Mouse (Mus musculus) myocyte (in vitro differentiated cells): ENCODE results near the gene Anxa8. TPM values are rescaled to one million over a fixed set of nuclear protein-coding genes. Genes with fewer than 3 reads are reported as not detected.

Source experiments
- H3K27me3 ChIP-seq: one replicate; pipeline ENCODE4 v1.6.1; 2011; ENCODE audit not compliant: control insufficient read depth, insufficient read depth, insufficient read length
- H3K36me3 ChIP-seq: one replicate; pipeline ENCODE4 v1.6.1; 2011; ENCODE audit not compliant: control insufficient read depth, insufficient read depth
- H3K4me2 ChIP-seq: one replicate; pipeline ENCODE4 v1.6.1; 2011; ENCODE audit warnings: low read depth, control low read depth
- H3K4me3 ChIP-seq: one replicate; pipeline ENCODE4 v1.5.1; 2011; ENCODE audit warnings: mild to moderate bottlenecking, control low read depth, moderate library complexity
- H3K79me2 ChIP-seq: one replicate; pipeline ENCODE4 v1.6.1; 2011; ENCODE audit not compliant: control insufficient read depth, insufficient read depth
- H3ac ChIP-seq: one replicate; pipeline ENCODE4 v1.6.1; 2011; ENCODE audit not compliant: control insufficient read depth, insufficient read length
- CEBPB ChIP-seq: IDR thresholded peaks from 2 replicates; pipeline ENCODE4 v1.6.1; 2011; ENCODE audit warnings: mild to moderate bottlenecking, moderate library complexity; ENCODE audit not compliant: poor library complexity, insufficient read depth, severe bottlenecking
- E2F4 ChIP-seq: IDR thresholded peaks from one replicate; pipeline ENCODE4 v1.6.1; 2011; ENCODE audit warnings: mild to moderate bottlenecking, control low read depth, moderate library complexity; ENCODE audit not compliant: insufficient read depth
- MAX ChIP-seq: IDR thresholded peaks from one replicate; pipeline ENCODE4 v1.6.1; 2011; ENCODE audit warnings: low read depth, mild to moderate bottlenecking, control low read depth
- MYOD1 ChIP-seq, 3 experiments: IDR thresholded peaks; one replicate each; pipeline ENCODE4 v1.6.1; 2011; ENCODE audit warnings: control low read depth in 2 of 3, low read depth in 2 of 3, mild to moderate bottlenecking in 2 of 3, moderate library complexity in 1 of 3; ENCODE audit not compliant: insufficient read length in 2 of 3, control insufficient read depth in 1 of 3
- MYOG ChIP-seq, 3 experiments: IDR thresholded peaks; one replicate each; pipeline ENCODE4 v1.6.1; 2011; ENCODE audit warnings: control low read depth in 2 of 3, low read depth in 2 of 3, mild to moderate bottlenecking in 2 of 3; ENCODE audit not compliant: insufficient read length in 2 of 3, control insufficient read depth in 1 of 3, insufficient read depth in 1 of 3
- POLR2A ChIP-seq: IDR thresholded peaks from one replicate; pipeline ENCODE4 v1.6.1; 2011; ENCODE audit warnings: low read depth, mild to moderate bottlenecking, control low read depth, moderate library complexity; ENCODE audit not compliant: insufficient read length
- POLR2AphosphoS2 ChIP-seq: IDR thresholded peaks from one replicate; pipeline ENCODE4 v1.6.1; 2011; ENCODE audit warnings: low read depth, control low read depth; ENCODE audit not compliant: insufficient read length
- REST ChIP-seq: IDR thresholded peaks from one replicate; pipeline ENCODE4 v1.6.1; 2011; ENCODE audit warnings: mild to moderate bottlenecking, control low read depth, moderate library complexity; ENCODE audit not compliant: insufficient read depth, insufficient read length
- SRF ChIP-seq: IDR thresholded peaks from one replicate; pipeline ENCODE4 v1.6.1; 2011; ENCODE audit warnings: low read depth; ENCODE audit not compliant: control insufficient read depth, insufficient read length
- TCF12 ChIP-seq: IDR thresholded peaks from one replicate; pipeline ENCODE4 v1.6.1; 2011; ENCODE audit warnings: mild to moderate bottlenecking, control low read depth; ENCODE audit not compliant: poor library complexity, insufficient read depth, severe bottlenecking
- TCF3 ChIP-seq: IDR thresholded peaks from one replicate; pipeline ENCODE4 v1.6.1; 2011; ENCODE audit warnings: low read depth, control low read depth; ENCODE audit not compliant: insufficient read length
- USF1 ChIP-seq: IDR thresholded peaks from one replicate; pipeline ENCODE4 v1.6.1; 2011; ENCODE audit warnings: low read depth, mild to moderate bottlenecking, control low read depth, moderate library complexity
- polyA plus RNA-seq: library from polyadenylated mRNA; unstranded; fragments of >200 nt; fragmentation: generic; extraction: Trizol; gene quantifications from one replicate; pipeline ENCODE4 v1.2.1, GENCODE M21; 2012; ENCODE audit warnings: missing spikeins

The Anxa8 gene
- polyA plus RNA-seq, 1 experiment, result 85.0 TPM

DNA sequence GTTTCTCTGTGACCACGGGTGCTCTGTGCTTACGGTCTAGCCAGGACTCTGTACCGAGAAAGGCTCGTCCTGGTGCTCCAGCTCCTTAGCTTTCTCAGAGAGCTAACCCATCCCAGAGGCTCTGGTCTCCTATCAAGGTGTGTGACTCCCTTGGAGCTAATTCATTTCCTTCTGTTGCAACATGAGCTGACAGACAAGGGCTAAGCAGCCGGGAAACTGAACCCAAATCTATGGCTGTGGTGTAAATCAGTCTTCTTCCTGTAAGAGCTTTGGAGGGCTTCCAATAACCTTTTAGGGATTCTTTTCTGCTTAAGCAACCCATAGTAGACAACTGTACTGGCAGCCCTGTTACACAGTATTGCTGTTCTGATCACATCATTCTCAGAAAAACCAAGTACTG lies 16.8 kb downstream of the Anxa8 start, which contains the start of gene A630023A22Rik:
Gene A630023A22Rik, minus strand, starts transcription at position 154 of the 400 bp plus-strand sequence.
- H3K36me3 ChIP-seq, result no peaks in the 10 kb centered on the region
- TF ChIP-seq USF1 (no peak), CEBPB (peak; percentile 68; the same call in 1 of the 2 replicates)
- no peaks in the 10 kb centered on the region for H3K79me2 ChIP-seq
- no peak within 1 kb of the TSS for H3K4me3 ChIP-seq
- H3ac ChIP-seq, result no peak within 1 kb of the TSS
- no peaks in the 10 kb centered on the region for H3K27me3 ChIP-seq
- peak within 1 kb of the TSS; percentile 20 for H3K4me2 ChIP-seq

DNA sequence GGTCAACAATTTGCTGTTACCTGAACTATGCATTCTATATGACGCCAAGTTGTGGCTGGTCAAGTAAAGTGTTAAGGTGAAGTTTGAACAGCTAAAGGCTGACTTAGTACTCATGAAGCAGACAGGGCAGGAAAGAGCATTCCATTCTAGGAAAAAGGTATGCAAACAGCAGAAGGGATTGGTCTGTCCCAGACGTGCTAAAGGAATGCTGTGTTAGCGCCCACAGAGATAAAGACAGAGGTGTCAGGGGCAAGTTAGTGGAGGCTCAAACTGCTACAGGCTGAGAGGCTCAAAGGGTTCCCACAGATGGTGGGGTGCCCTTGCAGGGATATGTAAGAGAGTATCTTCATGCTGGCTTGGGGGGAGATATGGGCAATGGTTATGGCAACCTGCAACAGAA lies 18.1 kb downstream of the Anxa8 start:
- no peak overlapping the region for H3ac ChIP-seq
- H3K4me2 ChIP-seq, result no peak overlapping the region
- no peaks in the 10 kb centered on the region for H3K79me2 ChIP-seq
- no peaks in the 10 kb centered on the region for H3K36me3 ChIP-seq
- H3K4me3 ChIP-seq, result no peak overlapping the region
- TF ChIP-seq POLR2A (no peak), E2F4 (no peak)
- H3K27me3 ChIP-seq, result no peaks in the 10 kb centered on the region

DNA sequence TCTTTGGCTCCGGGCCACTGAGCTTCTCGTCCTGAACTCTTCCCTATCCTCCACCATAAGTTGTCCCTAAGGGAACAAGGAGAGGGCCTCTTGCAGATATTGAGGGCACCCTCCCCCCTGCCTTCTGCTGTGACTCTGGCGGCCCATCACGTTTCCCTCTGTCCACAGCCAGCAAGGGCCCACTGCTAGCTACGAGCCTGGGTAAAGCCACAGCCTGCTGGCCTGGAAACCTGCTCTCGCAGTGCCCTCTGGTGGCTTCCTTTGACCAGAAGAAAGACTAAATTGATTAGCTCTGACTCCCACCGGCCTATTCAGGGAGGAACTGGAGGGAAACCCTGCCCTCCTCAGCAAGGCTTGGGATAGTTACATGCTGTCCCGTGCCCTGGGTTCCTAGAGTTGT lies 19.1 kb downstream of the Anxa8 start:
- Histone ChIP-seq H3K4me2 (no peak overlapping the region), H3K4me3 (no peak overlapping the region), H3ac (no peak overlapping the region), H3K36me3 (no peaks in the 10 kb centered on the region), H3K79me2 (no peaks in the 10 kb centered on the region), H3K27me3 (no peaks in the 10 kb centered on the region)
- no peak for TF ChIP-seq POLR2A
- no peak for TF ChIP-seq POLR2AphosphoS2
- no peak for TF ChIP-seq TCF3
- TF ChIP-seq SRF, result no peak
- no peak for TF ChIP-seq E2F4
- TF ChIP-seq USF1, result no peak
- no peak for TF ChIP-seq TCF12
- TF ChIP-seq REST, result no peak
- TF ChIP-seq CEBPB, result no peak
- TF ChIP-seq MAX, result no peak
- TF ChIP-seq MYOD1 (IDR thresholded peaks at IDR 0.05; ENCODE audit: control insufficient read depth in 1 of 3, insufficient read length in 2 of 3, low read depth in 2 of 3), result no peak
- no peak for TF ChIP-seq MYOG (IDR thresholded peaks at IDR 0.05; ENCODE audit: control insufficient read depth in 1 of 3, insufficient read depth in 1 of 3, insufficient read length in 2 of 3, low read depth in 2 of 3)

DNA sequence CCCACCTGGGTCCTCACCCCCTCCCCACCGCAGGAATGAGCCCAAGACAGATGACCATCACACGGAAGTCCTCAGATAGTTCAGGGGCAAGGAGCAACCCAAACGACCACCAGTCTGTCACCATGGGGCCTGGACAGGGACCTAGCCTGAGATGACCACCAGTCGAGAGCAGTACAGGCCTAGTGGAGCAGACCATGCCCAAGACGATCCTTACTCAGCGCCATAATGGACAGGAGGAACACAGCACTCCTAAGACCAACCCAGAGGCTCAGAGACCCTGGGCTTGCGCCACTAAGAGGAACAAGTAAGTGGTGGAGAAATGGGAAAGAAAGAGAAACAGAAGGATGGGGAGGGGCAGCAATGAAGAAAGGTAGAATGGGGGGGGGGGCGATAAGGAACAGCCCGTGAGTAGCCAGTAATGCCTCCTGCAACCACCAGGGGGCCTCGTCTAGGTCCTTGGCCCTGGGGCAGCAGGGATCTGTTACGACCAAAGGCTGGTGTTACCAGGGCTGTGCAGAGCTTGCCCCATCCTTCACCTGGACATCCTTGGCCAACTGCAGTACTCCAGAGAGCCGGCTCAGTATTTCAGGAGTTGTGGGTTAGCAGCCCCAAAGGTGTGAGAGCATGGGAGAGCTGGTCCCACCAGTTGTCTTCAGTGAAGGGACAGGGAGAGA lies 20.7 kb downstream of the Anxa8 start:
- H3K27me3 ChIP-seq, result no peaks in the 10 kb centered on the region
- no peaks in the 10 kb centered on the region for H3K36me3 ChIP-seq
- no peak overlapping the region for H3K4me2 ChIP-seq
- no peak overlapping the region for H3ac ChIP-seq
- no peak overlapping the region for H3K4me3 ChIP-seq
- H3K79me2 ChIP-seq, result no peaks in the 10 kb centered on the region
- TF ChIP-seq MYOD1 (IDR thresholded peaks at IDR 0.05; ENCODE audit: control insufficient read depth in 1 of 3, insufficient read length in 2 of 3, low read depth in 2 of 3) (no peak), TCF3 (no peak), CEBPB (no peak), REST (no peak), MAX (no peak), POLR2AphosphoS2 (no peak), USF1 (no peak), TCF12 (no peak), SRF (no peak), E2F4 (no peak), POLR2A (no peak), MYOG (IDR thresholded peaks at IDR 0.05; ENCODE audit: control insufficient read depth in 1 of 3, insufficient read depth in 1 of 3, insufficient read length in 2 of 3, low read depth in 2 of 3) (no peak)

DNA sequence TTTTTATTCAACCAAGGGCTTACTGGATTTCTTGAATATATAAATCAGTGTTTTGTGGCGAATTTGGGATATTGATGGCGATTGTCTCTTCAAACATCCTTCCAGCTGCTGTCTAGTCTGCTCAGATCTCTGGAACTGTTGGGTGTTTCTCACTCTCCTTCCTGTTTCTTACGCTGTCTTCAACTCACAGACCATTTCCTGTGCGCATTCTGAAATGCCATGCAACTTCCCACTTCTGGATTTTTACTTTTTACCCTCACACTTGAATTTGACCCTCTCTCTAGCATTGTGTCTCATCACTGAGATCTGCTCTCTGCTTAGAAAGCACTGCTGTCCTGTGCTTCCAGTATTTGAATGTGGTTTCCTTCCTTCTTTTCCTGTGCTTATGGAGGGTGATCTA lies 21.8 kb downstream of the Anxa8 start:
- Histone ChIP-seq H3K4me2 (no peak overlapping the region), H3K36me3 (no peaks in the 10 kb centered on the region), H3K4me3 (no peak overlapping the region), H3K27me3 (no peaks in the 10 kb centered on the region), H3ac (no peak overlapping the region), H3K79me2 (no peaks in the 10 kb centered on the region)
- no peak for TF ChIP-seq TCF12
- TF ChIP-seq POLR2A, result no peak
- TF ChIP-seq POLR2AphosphoS2, result no peak
- no peak for TF ChIP-seq MAX
- no peak for TF ChIP-seq SRF
- no peak for TF ChIP-seq CEBPB
- TF ChIP-seq REST, result no peak
- TF ChIP-seq TCF3, result no peak
- no peak for TF ChIP-seq MYOD1 (IDR thresholded peaks at IDR 0.05; ENCODE audit: control insufficient read depth in 1 of 3, insufficient read length in 2 of 3, low read depth in 2 of 3)

DNA sequence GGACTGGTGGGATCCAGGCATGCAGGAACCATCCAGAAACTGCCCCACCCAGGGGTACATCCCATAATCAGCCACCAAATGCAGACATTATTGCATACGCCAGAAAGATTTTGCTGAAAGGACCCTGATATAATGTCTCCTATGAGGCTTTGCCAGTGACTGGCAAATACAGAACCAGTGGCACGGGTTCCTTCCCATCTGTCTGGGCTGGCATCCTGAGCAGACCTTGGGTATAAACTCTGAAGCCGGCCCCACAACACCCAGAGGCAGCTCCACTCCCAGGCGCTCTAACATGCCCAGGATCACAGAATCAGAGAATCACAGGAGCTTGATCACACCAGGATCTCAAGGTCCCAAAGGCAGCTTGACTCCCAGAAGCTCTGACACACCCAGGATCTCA lies 28.5 kb downstream of the Anxa8 start:
- no peak for TF ChIP-seq MAX
- no peak for TF ChIP-seq REST
- no peak for TF ChIP-seq USF1
- no peak for TF ChIP-seq POLR2A
- TF ChIP-seq POLR2AphosphoS2, result no peak
- no peak for TF ChIP-seq TCF3
- no peak for TF ChIP-seq CEBPB
- no peak for TF ChIP-seq TCF12
- no peak for TF ChIP-seq SRF
- TF ChIP-seq E2F4, result no peak
- no peak for TF ChIP-seq MYOG (IDR thresholded peaks at IDR 0.05; ENCODE audit: control insufficient read depth in 1 of 3, insufficient read depth in 1 of 3, insufficient read length in 2 of 3, low read depth in 2 of 3)
- no peak for TF ChIP-seq MYOD1 (IDR thresholded peaks at IDR 0.05; ENCODE audit: control insufficient read depth in 1 of 3, insufficient read length in 2 of 3, low read depth in 2 of 3)
- no peak overlapping the region for H3K4me2 ChIP-seq
- H3K36me3 ChIP-seq, result no peaks in the 10 kb centered on the region
- no peaks in the 10 kb centered on the region for H3K79me2 ChIP-seq
- no peaks in the 10 kb centered on the region for H3K27me3 ChIP-seq
- H3ac ChIP-seq, result no peak overlapping the region
- H3K4me3 ChIP-seq, result no peak overlapping the region
